Mouse (Mus musculus): ENCODE measurements around the gene Elp4.

DNA sequence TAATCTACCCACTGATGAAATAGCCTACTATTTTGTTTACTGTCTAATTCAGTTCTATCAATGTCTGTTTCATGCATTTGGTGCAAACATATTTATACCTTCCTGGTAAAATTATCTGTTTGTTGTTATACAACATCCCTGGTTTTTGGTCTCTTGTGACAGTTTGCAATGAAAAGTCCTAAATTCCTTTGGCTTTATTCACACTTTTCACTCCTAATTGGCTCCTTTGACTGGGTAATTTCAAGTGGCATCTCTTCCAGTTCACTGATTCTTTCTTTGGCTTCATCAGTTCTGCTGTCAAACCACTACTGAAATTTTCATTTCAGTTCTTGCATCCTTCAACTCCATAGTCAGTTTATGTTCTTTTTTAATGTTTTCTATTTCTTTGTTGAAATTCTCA lies 168.2 kb downstream of the Elp4 start:
- no peak for TF ChIP-seq CTCF (IDR thresholded peaks at IDR 0.05; ENCODE audit: insufficient read depth, low read depth, low read length)
- TF ChIP-seq POLR2A (IDR thresholded peaks at IDR 0.05; ENCODE audit: insufficient read depth, low read depth, low read length), result no peak
